Mouse (Mus musculus) C2C12 (cell line): ENCODE measurements around the gene Nxph4.

Source experiments
- CTCF ChIP-seq: IDR thresholded peaks from one replicate; pipeline ENCODE4 v1.5.1; 2011; ENCODE audit not compliant: control insufficient read depth, insufficient read depth, insufficient read length
- MYOG ChIP-seq: IDR thresholded peaks from one replicate; pipeline ENCODE4 v1.6.1; 2011; ENCODE audit not compliant: control insufficient read depth, insufficient read length; ENCODE audit errors: extremely low read depth

DNA sequence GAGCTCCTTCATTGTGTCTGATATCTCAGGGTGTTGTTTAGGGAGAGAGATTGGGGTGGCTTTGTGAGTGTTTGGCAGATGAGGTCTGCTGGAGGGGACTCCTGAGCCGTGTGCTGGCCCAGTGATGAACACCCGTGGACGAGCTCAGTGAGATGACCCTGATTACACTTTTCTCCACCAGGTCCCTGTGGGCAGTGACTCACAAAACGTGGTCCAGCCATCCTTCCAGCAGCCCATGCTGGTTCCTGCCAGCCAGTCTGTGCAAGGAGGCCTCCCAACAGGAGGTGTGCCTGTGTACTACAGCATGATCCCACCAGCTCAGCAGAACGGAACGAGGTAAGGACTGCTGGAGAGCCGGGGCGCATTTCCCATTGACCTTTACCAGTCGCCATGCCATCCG lies 49.1 kb downstream of the Nxph4 start:
- TF ChIP-seq CTCF = no peak
- no peak for TF ChIP-seq MYOG
